Mouse (Mus musculus) MEL (cell line): ENCODE measurements around the gene Hoxd4. TPM values are rescaled to one million over a fixed set of nuclear protein-coding genes. Genes with fewer than 3 reads are reported as not detected.

Experiments
- DNase-seq: peaks from one replicate; pipeline ENCODE4 v3.0.0; 2011; ENCODE audit warnings: low read depth, low spot score
- H3K27ac ChIP-seq: 2 replicates; pipeline ENCODE4 v1.5.1; 2012; ENCODE audit warnings: low read depth, mild to moderate bottlenecking, control low read depth, low read length, moderate library complexity; ENCODE audit not compliant: control insufficient read depth
- H3K27me3 ChIP-seq, 2 experiments: fragments of 150-350 bp in 1 of 2; sonication (generic) in 1 of 2; 2 replicates each; pipeline ENCODE4 v1.6.1; 2012; ENCODE audit warnings: low read length in 2 of 2, mild to moderate bottlenecking in 2 of 2, improper control_type of control experiment in 1 of 2, moderate library complexity in 1 of 2; ENCODE audit not compliant: insufficient read depth in 2 of 2, control insufficient read depth in 1 of 2
- H3K36me3 ChIP-seq, 2 experiments: 2 replicates each; pipeline ENCODE4 v1.6.1; 2012 to 2014; ENCODE audit warnings: low read length in 2 of 2, improper control_type of control experiment in 1 of 2, inconsistent platforms in 1 of 2, mild to moderate bottlenecking in 1 of 2; ENCODE audit not compliant: insufficient read depth in 2 of 2, control insufficient read depth in 1 of 2
- H3K4me1 ChIP-seq, 2 experiments: fragments of 150-350 bp in 1 of 2; sonication (generic) in 1 of 2; 2 replicates each; pipeline ENCODE4 v1.6.1; 2012; ENCODE audit warnings: low read length in 2 of 2, improper control_type of control experiment in 1 of 2, mild to moderate bottlenecking in 1 of 2; ENCODE audit not compliant: insufficient read depth in 2 of 2, control insufficient read depth in 1 of 2
- H3K4me3 ChIP-seq, 2 experiments: fragments of 150-350 bp in 1 of 2; sonication (generic) in 1 of 2; 2 replicates each; pipeline ENCODE4 v1.5.1; 2012; ENCODE audit warnings: low read depth in 2 of 2, low read length in 2 of 2, mild to moderate bottlenecking in 2 of 2, moderate library complexity in 2 of 2, control low read depth in 1 of 2, improper control_type of control experiment in 1 of 2; ENCODE audit not compliant: control insufficient read depth in 1 of 2, insufficient read depth in 1 of 2
- H3K79me2 ChIP-seq: 2 replicates; pipeline ENCODE4 v1.6.1; 2012; ENCODE audit warnings: mild to moderate bottlenecking, low read length, moderate library complexity; ENCODE audit not compliant: control insufficient read depth, poor library complexity, insufficient read depth
- H3K9ac ChIP-seq: 2 replicates; pipeline ENCODE4 v1.6.1; 2012; ENCODE audit warnings: low read depth, mild to moderate bottlenecking, control low read depth, low read length, moderate library complexity; ENCODE audit not compliant: control insufficient read depth, poor library complexity, severe bottlenecking
- H3K9me3 ChIP-seq: fragments of 150-350 bp; sonication (generic); replicated peaks from 2 replicates; pipeline ENCODE4 v1.6.1; 2012; ENCODE audit warnings: mild to moderate bottlenecking, low read length, improper control_type of control experiment, moderate library complexity; ENCODE audit not compliant: insufficient read depth
- BHLHE40 ChIP-seq: IDR thresholded peaks from 2 replicates; pipeline ENCODE4 v1.6.1; 2012; ENCODE audit warnings: low read depth, mild to moderate bottlenecking, inconsistent platforms, low read length, improper control_type of control experiment, borderline replicate concordance
- E2F4 ChIP-seq: IDR thresholded peaks from 2 replicates; pipeline ENCODE4 v1.6.1; 2011; ENCODE audit warnings: low read depth, low read length, improper control_type of control experiment, borderline replicate concordance
- ELF1 ChIP-seq: IDR thresholded peaks from 2 replicates; pipeline ENCODE4 v1.6.1; 2014; ENCODE audit warnings: low read depth, mild to moderate bottlenecking, inconsistent platforms, low read length, improper control_type of control experiment, moderate library complexity
- EP300 ChIP-seq, 2 experiments: IDR thresholded peaks; 2 replicates each; pipeline ENCODE4 v1.6.1; 2011; ENCODE audit warnings: improper control_type of control experiment in 2 of 2, low read length in 2 of 2, low read depth in 1 of 2, mild to moderate bottlenecking in 1 of 2
- GABPA ChIP-seq: IDR thresholded peaks from 2 replicates; pipeline ENCODE4 v1.6.1; 2012; ENCODE audit warnings: low read depth, mild to moderate bottlenecking, inconsistent platforms, low read length, improper control_type of control experiment, moderate library complexity
- GATA1 ChIP-seq: IDR thresholded peaks from 2 replicates; pipeline ENCODE4 v1.6.1; 2011; ENCODE audit warnings: low read depth, low read length, improper control_type of control experiment
- KAT2A ChIP-seq: conservative IDR thresholded peaks from 2 replicates; pipeline ENCODE4 v1.6.1; 2012; ENCODE audit warnings: low read depth, low read length, improper control_type of control experiment, inconsistent platforms
- MAFK ChIP-seq: IDR thresholded peaks from 2 replicates; pipeline ENCODE4 v1.6.1; 2011; ENCODE audit warnings: low read depth, mild to moderate bottlenecking, low read length, improper control_type of control experiment, borderline replicate concordance
- MAX ChIP-seq: IDR thresholded peaks from 2 replicates; pipeline ENCODE4 v1.6.1; 2011; ENCODE audit warnings: low read length, improper control_type of control experiment
- POLR2A ChIP-seq, 2 experiments: IDR thresholded peaks; 2 replicates each; pipeline ENCODE4 v1.6.1; 2011 to 2012; ENCODE audit warnings: low read length in 2 of 2, mild to moderate bottlenecking in 2 of 2, control low read depth in 1 of 2, improper control_type of control experiment in 1 of 2, low read depth in 1 of 2, moderate library complexity in 1 of 2; ENCODE audit not compliant: control insufficient read depth in 1 of 2, insufficient read depth in 1 of 2, poor library complexity in 1 of 2
- POLR2AphosphoS2 ChIP-seq: IDR thresholded peaks from 2 replicates; pipeline ENCODE4 v1.6.1; 2011; ENCODE audit warnings: low read length, improper control_type of control experiment
- POLR2AphosphoS5 ChIP-seq: IDR thresholded peaks from 2 replicates; pipeline ENCODE4 v1.6.1; 2012; ENCODE audit warnings: low read depth, borderline replicate concordance, mild to moderate bottlenecking, inconsistent platforms, low read length, moderate library complexity, mixed read lengths
- TAL1 ChIP-seq: IDR thresholded peaks from 2 replicates; pipeline ENCODE4 v1.6.1; 2012; ENCODE audit warnings: mild to moderate bottlenecking, inconsistent platforms, low read length, moderate library complexity, mixed read lengths
- TBP ChIP-seq: IDR thresholded peaks from 2 replicates; pipeline ENCODE4 v1.8.0; 2011; ENCODE audit warnings: low read depth, low read length, improper control_type of control experiment
- TCF12 ChIP-seq: IDR thresholded peaks from 2 replicates; pipeline ENCODE4 v1.6.1; 2014; ENCODE audit warnings: low read depth, mild to moderate bottlenecking, inconsistent platforms, low read length, improper control_type of control experiment, moderate library complexity
- UBTF ChIP-seq: IDR thresholded peaks from 2 replicates; pipeline ENCODE4 v1.6.1; 2012; ENCODE audit warnings: low read depth, mild to moderate bottlenecking, inconsistent platforms, low read length, improper control_type of control experiment, moderate library complexity, borderline replicate concordance; ENCODE audit not compliant: insufficient read depth
- ZC3H11A ChIP-seq: IDR thresholded peaks from 2 replicates; pipeline ENCODE4 v1.6.1; 2012; ENCODE audit warnings: low read depth, mild to moderate bottlenecking, inconsistent platforms, low read length, improper control_type of control experiment
- ZKSCAN1 ChIP-seq: IDR thresholded peaks from 2 replicates; pipeline ENCODE4 v1.6.1; 2012; ENCODE audit warnings: low read depth, mild to moderate bottlenecking, inconsistent platforms, low read length, improper control_type of control experiment, moderate library complexity
- ZMIZ1 ChIP-seq: IDR thresholded peaks from 2 replicates; pipeline ENCODE4 v1.6.1; 2012; ENCODE audit warnings: low read depth, mild to moderate bottlenecking, inconsistent platforms, low read length, improper control_type of control experiment, moderate library complexity
- ZNF384 ChIP-seq: IDR thresholded peaks from 2 replicates; pipeline ENCODE4 v1.6.1; 2012; ENCODE audit warnings: low read depth, mild to moderate bottlenecking, inconsistent platforms, low read length, improper control_type of control experiment
- polyA plus RNA-seq, 2 experiments: library from polyadenylated mRNA; stranded (reverse) in 1 of 2; unstranded in 1 of 2; fragments of >175 nt in 1 of 2; fragments of >200 nt in 1 of 2; gene quantifications; 2 replicates each; pipeline versions ENCODE4 v1.2.1 to v1.2.4; 2012; ENCODE audit warnings: low replicate concordance in 2 of 2, low read depth in 1 of 2; ENCODE audit not compliant: insufficient read length in 2 of 2, insufficient read depth in 1 of 2, missing spikeins in 1 of 2
- total RNA-seq: library from RNA; depleted of rRNA; stranded (reverse); fragments of 300-350 nt; gene quantifications from 2 replicates; pipeline ENCODE4 v1.2.3, GENCODE M21; 2012

Hoxd4 gene
- total and polyA plus RNA-seq, 3 experiments = not detected

DNA sequence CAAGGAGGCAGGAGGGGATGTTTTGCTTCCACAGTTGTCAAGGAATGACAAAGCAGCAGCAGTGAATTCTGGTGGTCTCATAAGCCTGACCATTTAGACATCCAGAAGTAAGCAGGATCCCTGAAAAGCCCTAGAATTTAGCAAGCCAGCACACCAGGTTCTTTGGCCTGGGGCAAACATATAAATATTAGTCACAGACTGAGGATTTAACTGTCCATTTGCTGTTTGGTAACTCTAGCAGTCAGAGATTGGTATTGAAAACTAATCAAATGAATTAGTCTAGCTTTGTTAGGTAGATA is 30.2 kb downstream of the Hoxd4 start:
- no peaks in the 10 kb centered on the region for H3K36me3 ChIP-seq
- TF ChIP-seq MAFK (no peak), BHLHE40 (no peak), POLR2AphosphoS5 (no peak), GABPA (no peak), ZNF384 (no peak), UBTF (no peak), ELF1 (no peak), POLR2AphosphoS2 (no peak), ZKSCAN1 (no peak), ZC3H11A (no peak), E2F4 (no peak)
- peaks cover 0 to 2% of the 10 kb centered on the region in 2 experiments; a peak in 3 of 4 replicates for H3K27me3 ChIP-seq
- H3K27ac ChIP-seq = no peak overlapping the region
- H3K79me2 ChIP-seq = no peaks in the 10 kb centered on the region
- no peak for DNase-seq
- H3K4me3 ChIP-seq = no peak overlapping the region
- H3K4me1 ChIP-seq = no peaks in the 10 kb centered on the region
- H3K9ac ChIP-seq = no peak overlapping the region
- H3K9me3 ChIP-seq = no peaks in the 10 kb centered on the region

DNA sequence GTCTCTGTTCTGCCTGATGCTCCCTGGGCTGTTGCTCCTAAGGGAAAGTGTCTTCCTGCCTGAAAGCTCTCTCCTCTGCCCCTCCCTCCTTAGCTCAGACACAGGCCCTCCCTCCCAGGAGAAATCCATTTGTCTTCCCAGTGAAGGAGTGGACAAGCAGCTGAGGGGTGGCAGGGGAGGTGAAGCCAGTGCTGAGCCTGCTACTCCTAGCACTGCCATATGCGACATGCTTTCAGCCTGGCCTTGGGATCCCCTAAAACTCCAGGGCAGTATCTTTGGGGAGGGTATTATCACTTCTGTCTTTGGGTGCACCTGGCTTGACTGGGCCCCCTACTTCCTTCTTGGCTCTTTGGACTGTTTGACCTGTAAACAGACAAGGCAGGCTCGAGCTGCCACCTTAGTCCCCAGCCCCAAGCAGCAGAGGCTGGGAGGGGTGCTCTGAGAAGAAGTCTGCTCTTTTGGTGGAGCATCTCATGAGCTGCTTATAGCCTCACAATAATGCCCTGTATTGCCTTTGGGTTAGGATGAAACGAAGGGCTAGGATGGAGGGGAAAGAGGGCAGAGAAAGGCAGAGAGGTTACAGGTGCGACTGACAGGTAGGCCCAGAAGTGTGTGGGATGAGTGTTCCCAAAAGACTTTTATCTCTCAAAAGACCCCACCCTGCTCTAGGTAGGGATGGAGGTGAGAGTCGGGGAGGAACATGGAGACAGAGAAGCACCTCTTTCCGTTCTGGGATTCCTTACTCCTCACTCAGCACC is 34.0 kb downstream of the Hoxd4 start:
- Histone ChIP-seq H3K9ac (no peak overlapping the region), H3K27ac (no peak overlapping the region), H3K36me3 (no peaks in the 10 kb centered on the region), H3K4me3 (no peak overlapping the region), H3K79me2 (no peaks in the 10 kb centered on the region), H3K9me3 (no peaks in the 10 kb centered on the region), H3K4me1 (no peaks in the 10 kb centered on the region), H3K27me3 (peaks cover 0 to 2% of the 10 kb centered on the region in 2 experiments; a peak in 3 of 4 replicates)
- no peak for DNase-seq
- TF ChIP-seq POLR2AphosphoS5 (no peak), POLR2A (IDR thresholded peaks at IDR 0.05; ENCODE audit: control insufficient read depth in 1 of 2, insufficient read depth in 1 of 2, low read depth in 1 of 2, low read length in 2 of 2, poor library complexity in 1 of 2) (no peak), ZNF384 (no peak), ZC3H11A (no peak), EP300 (IDR thresholded peaks at IDR 0.05; ENCODE audit: low read depth in 1 of 2, low read length in 2 of 2) (no peak), TBP (no peak), ZMIZ1 (no peak), TAL1 (no peak), GATA1 (no peak), POLR2AphosphoS2 (no peak), MAX (no peak), TCF12 (no peak), KAT2A (no peak)
